Mouse (Mus musculus) forebrain, embryonic 16.5 days (tissue): ENCODE measurements around the gene Spsb2. TPM values are rescaled to one million over a fixed set of nuclear protein-coding genes. Genes with fewer than 3 reads are reported as not detected.

ENCODE experiments used
- ATAC-seq: fragments of 200-750 bp; cut with Nextera tagmentation; 2 replicates; pipeline ENCODE4 v1.8.0; 2017; ENCODE audit warnings: mild to moderate bottlenecking, moderate library complexity
- H3K27ac ChIP-seq: fragments of 300-500 bp; sonication (generic); 2 replicates; pipeline ENCODE4 v1.5.1; 2014; ENCODE audit warnings: low read length, control low read depth
- H3K27me3 ChIP-seq: fragments of 300-500 bp; sonication (generic); replicated peaks from 2 replicates; pipeline ENCODE4 v1.6.1; 2014; ENCODE audit warnings: low read length; ENCODE audit not compliant: control insufficient read depth, insufficient read depth
- H3K36me3 ChIP-seq: fragments of 300-500 bp; sonication (generic); 2 replicates; pipeline ENCODE4 v1.6.1; 2014; ENCODE audit not compliant: control insufficient read depth, insufficient read depth
- H3K4me1 ChIP-seq: fragments of 300-500 bp; sonication (generic); replicated peaks from 2 replicates; pipeline ENCODE4 v1.6.1; 2014; ENCODE audit warnings: low read length; ENCODE audit not compliant: control insufficient read depth, insufficient read depth
- H3K4me2 ChIP-seq: fragments of 300-500 bp; sonication (generic); 2 replicates; pipeline ENCODE4 v1.6.1; 2014; ENCODE audit warnings: mild to moderate bottlenecking, low read length, control low read depth
- H3K4me3 ChIP-seq: fragments of 300-500 bp; sonication (generic); replicated peaks from 2 replicates; pipeline ENCODE4 v1.5.1; 2014; ENCODE audit warnings: mild to moderate bottlenecking, low read length, control low read depth
- H3K9ac ChIP-seq: fragments of 300-500 bp; sonication (generic); replicated peaks from 2 replicates; pipeline ENCODE4 v1.6.1; 2014; ENCODE audit warnings: low read depth, low read length, control low read depth
- H3K9me3 ChIP-seq: fragments of 300-500 bp; sonication (generic); 2 replicates; pipeline ENCODE4 v1.6.1; 2016; ENCODE audit warnings: low read length; ENCODE audit not compliant: control insufficient read depth
- WGBS: fragments of 180-500 bp; shearing (Covaris S2); extraction: QIAGEN DNeasy Blood & Tissue Kit; methylation state at CpG from one replicate; pipeline ENCODE4 v1.1.7; 2014; 5-methylcytosine and 5-hydroxymethylcytosine counted together
- polyA plus RNA-seq: library from polyadenylated mRNA; unstranded; fragments of >200 nt; fragmentation: Nextera tagmentation; extraction: Ambion mirVana; gene quantifications from 2 replicates; pipeline ENCODE4 v1.2.1, GENCODE M21; 2015

The Spsb2 gene
- polyA plus RNA-seq, 1 experiment from 2014 or later = 5.9 TPM

DNA sequence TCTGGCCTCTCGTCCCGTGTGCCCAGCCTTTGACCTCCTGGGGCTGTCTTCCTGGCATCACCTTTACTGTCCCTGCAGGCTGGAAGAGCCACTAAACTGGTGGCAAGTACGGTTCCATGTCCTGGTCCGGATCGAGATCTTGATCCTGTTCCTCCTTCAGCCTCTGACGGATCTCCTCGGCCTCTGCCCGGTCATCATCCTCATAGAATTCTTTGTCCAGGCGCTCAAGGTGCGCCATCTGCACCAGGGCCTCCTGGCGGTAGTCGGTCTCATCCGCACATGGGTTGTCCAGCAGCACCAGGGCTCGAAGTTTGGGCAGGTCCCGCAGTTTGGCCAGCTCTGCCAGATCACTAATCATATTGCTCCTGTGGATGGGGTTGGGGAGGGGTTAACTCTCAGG is 38.0 kb upstream of the Spsb2 start:
- WGBS = 89% methylated on average over 15 of the region's 15 CpGs
- Histone ChIP-seq H3K4me2 (no peak overlapping the region), H3K27me3 (no peaks in the 10 kb centered on the region), H3K4me3 (no peak overlapping the region), H3K27ac (no peak overlapping the region), H3K9ac (no peak overlapping the region), H3K36me3 (no peaks in the 10 kb centered on the region), H3K4me1 (peaks cover 14% of the 10 kb centered on the region), H3K9me3 (no peaks in the 10 kb centered on the region)
- no peak for ATAC-seq

DNA sequence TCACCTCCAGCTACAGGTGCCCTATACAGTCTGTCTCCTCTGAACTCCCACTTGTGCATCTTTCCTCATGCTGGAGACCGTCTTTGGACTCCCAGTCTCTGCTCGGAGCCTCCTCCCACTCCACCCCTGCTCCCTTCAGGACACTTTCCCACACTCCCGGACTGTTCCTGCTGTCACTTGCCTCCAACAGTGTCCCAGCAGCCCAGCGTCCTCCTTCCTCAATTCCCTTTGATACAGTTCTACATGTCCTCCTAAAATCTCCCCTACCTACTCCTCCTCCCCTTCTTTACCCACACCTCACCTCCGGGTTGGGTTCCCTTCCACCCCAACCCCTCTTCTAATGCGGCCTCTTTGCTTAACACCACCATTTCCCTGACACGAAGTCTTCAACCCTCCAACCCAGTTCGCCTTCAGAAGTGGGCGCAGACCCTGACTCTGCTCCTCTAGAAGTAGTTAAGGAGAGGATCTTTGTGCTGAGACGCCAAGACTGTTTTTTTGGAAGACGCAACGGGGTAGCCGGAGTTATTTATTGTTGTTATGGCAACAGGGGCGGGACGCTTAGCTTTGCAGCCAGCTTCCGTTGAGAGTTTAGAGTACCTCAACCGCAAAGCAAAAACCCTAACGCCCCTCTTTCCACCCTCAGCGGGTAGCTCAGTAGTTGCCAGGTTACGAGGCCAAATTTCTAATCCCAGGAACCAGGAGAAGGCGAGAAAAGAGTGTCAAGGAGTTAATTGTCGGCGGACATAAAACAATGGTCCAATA is 29.1 kb upstream of the Spsb2 start, which contains the start of gene Lrrc23:
TSS of gene Lrrc23 (minus strand) at position 506 of the 762 bp plus-strand sequence.
- Histone ChIP-seq H3K9ac (peak within 1 kb of the TSS; percentile 2; the same call in 1 of the 2 replicates), H3K36me3 (no peaks in the 10 kb centered on the region), H3K4me2 (peak within 1 kb of the TSS; percentile 79), H3K4me1 (peaks cover 17% of the 10 kb centered on the region), H3K27ac (no peak within 1 kb of the TSS), H3K4me3 (peak within 1 kb of the TSS; percentile 40), H3K9me3 (no peaks in the 10 kb centered on the region), H3K27me3 (no peaks in the 10 kb centered on the region)
- peak; percentile 59 for ATAC-seq
- 2% methylated on average over 23 of the region's 23 CpGs for WGBS

DNA sequence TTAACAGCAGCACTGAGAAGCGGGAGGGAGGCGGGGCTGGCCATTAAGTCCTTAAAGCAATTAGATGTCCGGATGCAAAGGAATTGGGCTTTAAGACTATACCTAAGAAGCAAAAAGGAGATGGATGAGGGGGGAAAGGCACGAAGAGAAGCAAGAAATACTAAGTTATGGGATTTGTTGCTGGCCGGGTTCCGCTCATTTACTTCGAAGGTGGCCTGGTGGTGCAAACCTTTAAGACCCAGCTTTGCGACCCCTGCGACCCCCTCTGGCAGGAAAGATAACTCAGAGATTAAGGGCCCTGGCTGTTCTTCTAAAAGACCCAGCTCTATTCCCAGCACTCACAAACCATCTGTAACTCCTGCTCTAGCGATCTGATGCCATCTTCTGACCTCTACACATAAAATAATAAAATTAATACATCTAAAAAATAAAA is 28.5 kb upstream of the Spsb2 start:
- no peaks in the 10 kb centered on the region for H3K36me3 ChIP-seq
- peak overlapping the region; percentile 2; the same call in 1 of the 2 replicates for H3K9ac ChIP-seq
- H3K27me3 ChIP-seq = no peaks in the 10 kb centered on the region
- H3K4me1 ChIP-seq = peaks cover 17% of the 10 kb centered on the region
- H3K9me3 ChIP-seq = no peaks in the 10 kb centered on the region
- peak; percentile 35; the same call in 1 of the 2 replicates for ATAC-seq
- H3K4me2 ChIP-seq = peak overlapping the region; percentile 79
- H3K4me3 ChIP-seq = peak overlapping the region; percentile 40
- no peak overlapping the region for H3K27ac ChIP-seq
- 1% methylated on average over 10 of the region's 10 CpGs for WGBS

DNA sequence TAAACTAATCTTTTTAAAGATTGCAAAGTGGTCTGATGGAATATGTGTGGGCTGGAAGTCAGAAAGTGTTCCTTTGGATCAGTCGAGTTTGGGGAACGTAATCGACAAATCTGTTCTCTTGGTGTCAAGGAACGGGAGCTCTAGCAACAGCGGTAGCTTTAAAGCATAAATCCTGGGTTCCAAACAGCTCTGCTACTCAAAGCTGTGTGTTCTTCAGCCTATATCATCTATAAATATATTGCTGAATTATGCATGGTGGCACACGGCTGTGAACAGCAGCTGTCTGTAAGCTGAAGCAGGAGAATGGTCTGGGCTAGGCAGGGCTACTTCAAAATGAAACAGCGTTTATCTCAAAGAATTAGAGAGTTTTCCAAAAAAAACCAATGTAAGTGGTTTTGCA is 27.5 kb upstream of the Spsb2 start:
- no peaks in the 10 kb centered on the region for H3K27me3 ChIP-seq
- ATAC-seq = no peak
- no peak overlapping the region for H3K27ac ChIP-seq
- H3K4me3 ChIP-seq = no peak overlapping the region
- peaks cover 17% of the 10 kb centered on the region for H3K4me1 ChIP-seq
- no peak overlapping the region for H3K4me2 ChIP-seq
- no peaks in the 10 kb centered on the region for H3K36me3 ChIP-seq
- 86% methylated on average over 7 of the region's 7 CpGs for WGBS
- no peaks in the 10 kb centered on the region for H3K9me3 ChIP-seq
- no peak overlapping the region for H3K9ac ChIP-seq

DNA sequence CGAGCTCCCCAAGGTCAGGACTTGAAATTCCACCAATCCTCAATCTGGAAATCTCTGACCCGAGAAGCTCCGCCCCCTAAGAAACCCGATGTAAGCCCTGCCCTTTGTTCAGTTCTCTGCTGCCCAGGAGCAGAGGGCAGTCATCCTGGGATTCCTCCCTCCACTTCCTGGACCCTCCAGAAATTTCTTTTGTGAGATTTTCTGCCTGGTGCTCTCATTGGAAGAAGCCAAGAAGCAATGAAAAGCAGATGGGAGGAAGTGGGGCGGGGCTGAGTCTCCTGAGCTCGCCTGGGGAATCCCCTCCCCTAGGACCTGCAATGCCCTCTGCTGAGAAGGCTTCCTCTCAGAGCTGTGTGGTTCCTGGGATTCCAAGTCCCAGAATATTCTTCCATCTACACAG is 26.0 kb upstream of the Spsb2 start:
- H3K4me1 ChIP-seq = peaks cover 17% of the 10 kb centered on the region
- H3K4me3 ChIP-seq = no peak overlapping the region
- H3K27me3 ChIP-seq = no peaks in the 10 kb centered on the region
- ATAC-seq = no peak
- no peaks in the 10 kb centered on the region for H3K36me3 ChIP-seq
- no peaks in the 10 kb centered on the region for H3K9me3 ChIP-seq
- 34% methylated on average over 6 of the region's 6 CpGs for WGBS
- no peak overlapping the region for H3K9ac ChIP-seq
- H3K4me2 ChIP-seq = peak overlapping the region; percentile 17; the same call in 1 of the 2 replicates
- H3K27ac ChIP-seq = no peak overlapping the region

DNA sequence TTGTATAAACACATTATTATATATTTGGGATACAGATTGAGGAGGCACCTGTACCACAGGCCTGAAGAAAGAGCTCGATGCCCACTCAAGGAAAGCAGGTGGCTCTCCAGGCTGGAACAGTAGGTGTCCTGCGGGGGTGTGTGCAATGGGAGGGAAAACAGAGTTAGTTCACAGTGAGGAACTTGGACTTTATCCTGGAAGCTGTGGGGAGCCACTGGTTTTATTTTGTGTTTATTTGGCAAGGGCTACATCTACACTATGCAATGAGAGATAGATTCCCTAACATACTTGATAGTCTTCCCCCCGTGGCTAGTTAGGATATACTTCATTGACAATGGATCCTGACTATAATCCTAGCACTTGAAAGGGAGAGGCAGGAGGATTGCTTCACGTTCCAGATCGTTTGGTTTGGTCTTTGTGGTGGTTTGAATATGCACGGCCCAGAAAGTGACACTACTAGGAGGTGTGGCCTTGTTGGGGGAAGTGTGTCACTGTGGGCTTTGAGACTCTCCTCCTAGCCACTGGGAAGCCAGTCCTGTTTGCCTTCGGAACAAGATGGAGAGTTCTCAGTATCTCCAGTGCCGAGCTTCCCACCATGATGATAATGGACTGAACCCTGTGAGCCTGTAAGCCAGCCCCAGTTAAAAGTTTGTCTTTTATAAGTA is 21.6 kb upstream of the Spsb2 start:
- H3K27ac ChIP-seq = no peak overlapping the region
- 39% methylated on average over 8 of the region's 8 CpGs for WGBS
- ATAC-seq = no peak; the same call in 1 of the 2 replicates
- H3K36me3 ChIP-seq = no peaks in the 10 kb centered on the region
- no peaks in the 10 kb centered on the region for H3K9me3 ChIP-seq
- H3K4me1 ChIP-seq = peaks cover 6% of the 10 kb centered on the region; the same call in 1 of the 2 replicates
- no peak overlapping the region for H3K9ac ChIP-seq
- no peak overlapping the region for H3K4me3 ChIP-seq
- H3K27me3 ChIP-seq = no peaks in the 10 kb centered on the region
- no peak overlapping the region for H3K4me2 ChIP-seq

DNA sequence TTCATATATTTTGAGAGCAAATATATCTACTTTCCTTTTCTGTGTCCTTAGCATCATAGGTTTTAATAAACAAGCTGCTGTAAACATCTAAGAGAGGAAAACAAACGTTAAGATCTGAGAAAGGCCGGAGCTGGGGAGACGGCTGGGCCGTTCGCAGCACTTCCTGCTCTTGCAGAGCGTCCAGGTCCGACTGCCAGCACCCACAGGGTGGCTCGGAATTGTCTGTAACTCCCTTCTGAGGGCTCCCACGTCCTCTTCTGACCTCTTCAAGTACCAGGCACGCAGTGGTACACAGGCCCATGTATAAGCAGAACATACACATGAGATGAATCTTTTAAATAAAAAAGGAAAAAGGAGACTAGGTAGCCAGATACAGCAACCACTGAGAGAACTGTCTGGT is 20.7 kb upstream of the Spsb2 start:
- 0 out of 2 replicates have a peak, but pooled peaks cover under 1% of the 10 kb centered on the region for H3K4me1 ChIP-seq
- H3K9me3 ChIP-seq = no peaks in the 10 kb centered on the region
- no peak overlapping the region for H3K4me2 ChIP-seq
- H3K27ac ChIP-seq = no peak overlapping the region
- WGBS = 85% methylated on average over 10 of the region's 10 CpGs
- H3K27me3 ChIP-seq = no peaks in the 10 kb centered on the region
- no peak for ATAC-seq
- H3K4me3 ChIP-seq = no peak overlapping the region
- no peaks in the 10 kb centered on the region for H3K36me3 ChIP-seq
- H3K9ac ChIP-seq = no peak overlapping the region

DNA sequence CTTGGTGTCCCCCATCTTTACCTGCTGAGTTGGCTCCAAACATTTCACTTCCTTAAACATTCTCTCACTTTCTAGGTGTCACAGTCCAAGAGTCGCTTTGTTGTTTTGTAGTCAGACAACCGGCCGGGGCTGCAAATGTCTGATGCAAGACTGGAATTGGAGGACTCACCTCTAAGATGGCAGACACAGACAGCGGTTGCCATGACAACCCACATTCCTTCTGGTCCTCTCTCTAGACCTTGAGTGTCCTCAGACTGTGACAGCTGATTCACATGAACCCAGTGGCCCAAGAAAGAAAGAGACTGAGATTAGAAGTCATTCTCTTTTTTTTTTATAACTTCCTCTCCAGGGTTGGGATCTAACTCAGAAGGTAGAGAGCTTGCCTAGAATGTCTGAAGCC is 18.9 kb upstream of the Spsb2 start:
- Histone ChIP-seq H3K9ac (no peak overlapping the region), H3K4me1 (no peaks in the 10 kb centered on the region), H3K36me3 (no peaks in the 10 kb centered on the region), H3K4me2 (no peak overlapping the region), H3K4me3 (no peak overlapping the region), H3K9me3 (no peaks in the 10 kb centered on the region), H3K27me3 (no peaks in the 10 kb centered on the region), H3K27ac (no peak overlapping the region)
- WGBS = 85% methylated on average over 4 of the region's 4 CpGs
- ATAC-seq = no peak

DNA sequence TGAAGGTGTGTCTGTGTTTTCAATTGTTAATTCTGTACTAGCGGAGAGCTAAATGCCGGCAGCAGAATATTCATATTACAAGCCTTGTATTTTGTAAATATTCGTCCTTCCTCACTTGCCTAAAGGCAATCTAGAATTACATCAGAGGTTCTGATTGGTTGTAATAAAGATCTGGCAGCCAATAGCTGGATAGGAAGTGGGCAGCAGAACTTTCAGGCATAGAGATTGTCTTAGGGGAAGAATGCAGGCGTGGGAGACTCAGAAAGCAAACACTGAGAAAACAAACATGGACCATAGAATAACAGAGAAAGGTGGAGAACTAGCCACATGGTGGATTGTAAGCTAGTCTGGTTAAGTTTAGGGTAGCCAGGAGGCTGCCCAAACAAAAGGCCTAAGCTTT is 18.3 kb upstream of the Spsb2 start:
- Histone ChIP-seq H3K9me3 (no peaks in the 10 kb centered on the region), H3K4me2 (no peak overlapping the region), H3K27me3 (no peaks in the 10 kb centered on the region), H3K4me1 (no peaks in the 10 kb centered on the region), H3K9ac (no peak overlapping the region), H3K36me3 (no peaks in the 10 kb centered on the region), H3K27ac (no peak overlapping the region), H3K4me3 (no peak overlapping the region)
- ATAC-seq = no peak
- 70% methylated on average over 4 of the region's 4 CpGs for WGBS
